Mouse (Mus musculus): ENCODE results near the gene Ankrd40.

The Ankrd40 gene

DNA sequence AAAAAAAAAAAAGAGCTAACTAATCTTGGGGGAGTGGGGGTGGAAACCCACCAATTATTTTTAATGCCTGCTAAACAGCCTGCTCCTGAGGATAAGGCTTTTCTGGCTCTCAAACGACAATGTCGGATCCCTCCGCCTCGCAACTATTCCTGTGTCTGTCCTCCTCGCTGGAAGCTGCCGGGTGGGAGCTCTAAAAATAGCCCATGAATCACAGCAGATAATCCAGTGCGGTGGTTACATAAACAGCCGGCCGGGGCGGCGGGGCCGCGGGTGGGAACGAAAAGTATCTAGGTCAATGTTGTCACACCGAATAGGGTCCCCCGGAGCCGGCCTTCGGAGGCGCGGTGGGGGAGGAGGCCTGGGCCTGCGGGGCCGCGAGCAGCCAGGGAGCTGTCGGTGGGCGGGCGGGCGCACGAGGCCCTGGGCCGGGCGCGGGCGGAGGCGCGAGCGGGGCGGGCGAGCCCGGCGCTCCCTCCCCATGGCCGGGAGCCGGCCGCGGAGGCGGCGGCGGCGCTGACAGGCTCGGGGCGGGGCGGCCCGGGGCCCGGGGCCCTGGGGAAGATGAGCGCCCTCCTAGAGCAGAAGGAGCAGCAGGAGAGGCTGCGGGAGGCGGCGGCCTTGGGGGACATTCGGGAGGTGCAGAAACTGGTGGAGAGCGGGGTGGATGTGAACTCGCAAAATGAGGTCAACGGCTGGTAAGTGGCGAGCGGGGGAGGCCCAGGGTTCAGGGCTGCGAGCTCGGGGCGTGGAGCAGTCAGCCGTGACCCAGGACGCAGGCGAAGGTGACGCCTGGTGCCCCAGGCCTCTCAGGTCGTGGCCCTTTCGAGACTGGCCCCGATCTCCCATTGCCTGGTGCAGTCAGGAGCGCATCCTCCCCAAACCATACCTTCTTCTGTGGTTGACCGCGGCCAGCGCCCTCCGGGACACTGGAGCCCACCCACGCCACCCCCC lies at the start of gene Ankrd40:
Gene Ankrd40, plus strand, starts transcription at position 309 of the 951 bp plus-strand sequence.
- TF ChIP-seq GATA4 (IDR thresholded peaks at IDR 0.05; ENCODE audit: insufficient replicate concordance, low read length), result peak; percentile 91

DNA sequence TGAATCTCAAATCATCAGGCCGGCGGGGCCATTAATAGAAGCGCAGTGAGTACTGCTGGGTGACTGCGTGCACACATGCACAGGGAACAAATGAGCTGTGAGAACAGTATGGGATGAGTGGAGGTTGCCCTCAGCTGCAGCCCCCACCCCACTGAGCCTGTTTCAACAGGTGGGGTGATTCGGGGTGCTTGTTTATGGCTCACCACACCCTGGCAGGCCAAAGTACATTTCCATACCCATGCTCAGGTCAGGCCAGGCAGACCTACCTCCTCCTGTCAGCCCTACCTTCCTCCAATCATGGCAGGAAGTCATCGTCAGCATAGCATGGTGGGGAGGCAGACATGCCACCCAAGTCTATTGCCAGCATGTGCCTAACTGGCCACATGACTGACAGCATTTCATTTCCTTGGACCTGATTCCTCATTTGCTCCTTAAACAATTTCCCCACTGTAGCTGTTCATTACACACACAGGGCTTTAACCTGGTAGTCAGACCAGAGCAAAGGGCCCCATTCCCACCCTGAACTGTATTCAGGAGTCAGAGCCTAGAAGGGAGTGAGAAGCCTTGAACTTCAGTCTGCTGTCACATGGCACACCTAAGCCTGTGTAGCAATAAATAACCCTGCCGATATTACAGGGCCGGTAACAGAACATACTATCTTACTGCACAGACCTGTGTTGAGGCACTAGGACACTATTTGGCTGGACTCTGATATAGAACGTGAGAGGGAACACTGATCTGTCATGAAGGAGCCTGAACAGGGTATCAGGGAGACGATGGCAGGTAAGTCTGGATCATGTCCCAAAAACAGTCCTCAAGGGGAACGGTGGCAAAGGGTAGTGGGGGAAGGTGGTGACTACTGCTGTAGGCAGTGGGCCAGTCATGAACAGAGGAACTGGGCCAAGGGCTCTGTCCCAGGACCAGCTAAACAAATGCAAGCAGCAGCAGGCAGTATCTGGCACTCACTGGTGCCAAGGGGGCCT lies 46.3 kb upstream of the Ankrd40 start, which contains the start of gene Gm21885:
Gene Gm21885, plus strand, starts transcription at position 675 of the 983 bp plus-strand sequence.
- no peak for TF ChIP-seq GATA4 (IDR thresholded peaks at IDR 0.05; ENCODE audit: insufficient replicate concordance, low read length)

DNA sequence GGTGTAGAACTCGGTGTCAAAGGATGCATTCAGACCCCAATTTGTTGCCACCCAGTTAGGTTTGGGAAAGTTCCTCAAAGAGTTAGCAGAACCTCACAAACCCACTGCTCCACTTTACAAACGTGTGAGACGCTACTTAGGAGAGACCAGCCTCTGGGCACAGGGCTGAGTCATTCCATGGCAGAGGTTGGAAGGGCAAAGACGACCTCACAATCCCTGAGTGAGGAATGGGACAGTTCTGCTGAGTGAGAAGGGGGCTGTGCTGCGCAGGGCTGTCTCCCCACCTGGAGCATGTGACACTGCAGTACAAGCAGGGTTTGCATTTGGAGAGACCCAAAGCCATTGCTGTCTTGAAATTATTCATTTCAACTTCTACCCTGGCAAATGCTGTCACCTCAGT lies 45.5 kb upstream of the Ankrd40 start:
- no peak for TF ChIP-seq GATA4 (IDR thresholded peaks at IDR 0.05; ENCODE audit: insufficient replicate concordance, low read length)

DNA sequence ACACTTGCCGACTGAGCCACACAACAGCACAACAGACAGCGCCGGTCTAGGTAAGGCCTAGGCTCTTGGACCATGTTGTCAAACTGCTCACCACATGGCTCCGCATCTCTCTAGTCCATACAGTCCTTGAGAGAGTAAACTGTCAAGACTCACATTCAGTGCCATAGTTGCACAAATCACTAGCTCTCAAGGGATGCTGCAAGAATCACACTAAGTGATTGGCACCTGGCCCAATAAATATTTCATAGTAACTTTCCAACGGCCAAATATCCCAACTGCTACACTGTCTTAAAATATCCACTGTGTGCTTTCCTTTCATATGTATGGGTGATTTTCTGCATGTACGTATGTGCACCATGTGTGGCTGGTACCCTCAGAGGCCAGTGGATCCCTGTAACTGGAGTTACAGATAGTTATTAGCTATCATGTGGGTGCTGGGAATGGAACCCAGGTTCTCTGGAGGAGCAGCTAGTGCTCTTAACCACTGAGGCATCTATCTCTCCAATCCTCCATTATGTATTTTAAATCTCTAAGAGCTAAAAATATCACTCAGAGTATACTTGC lies 44.2 kb upstream of the Ankrd40 start:
- no peak for TF ChIP-seq GATA4 (IDR thresholded peaks at IDR 0.05; ENCODE audit: insufficient replicate concordance, low read length)

DNA sequence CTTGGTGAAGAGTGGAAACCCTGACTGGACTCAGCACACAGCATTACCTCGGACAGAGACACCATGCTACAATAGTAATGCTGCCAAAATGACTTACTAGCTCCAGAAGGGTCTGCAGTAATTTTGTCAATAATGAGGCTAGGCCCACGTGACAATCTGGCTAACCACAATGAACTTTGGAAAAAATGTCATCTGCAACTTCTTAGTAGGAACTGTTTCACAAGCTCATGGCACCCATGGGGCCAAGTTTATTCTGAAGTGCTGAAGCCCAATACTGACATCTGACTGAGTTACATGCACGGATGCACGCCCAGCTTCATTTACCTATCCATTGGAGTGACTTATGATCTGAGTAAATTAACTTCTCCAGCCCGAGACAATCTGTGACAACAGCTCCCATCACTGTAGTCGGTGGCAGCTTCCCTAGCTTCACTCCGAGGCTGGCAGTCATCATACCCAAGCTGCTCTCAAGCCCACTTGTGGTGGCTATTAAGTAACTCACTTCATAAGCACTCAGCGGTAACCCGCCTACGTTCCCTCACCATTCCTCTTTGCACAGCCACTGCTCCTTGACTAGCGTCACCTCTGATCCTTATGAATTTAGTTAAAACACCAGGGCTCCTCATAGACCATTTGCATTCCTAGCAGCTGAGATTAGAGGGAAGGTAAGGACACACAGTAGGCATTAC lies 41.8 kb upstream of the Ankrd40 start:
- TF ChIP-seq GATA4 (IDR thresholded peaks at IDR 0.05; ENCODE audit: insufficient replicate concordance, low read length), result no peak

GRCm38 (mm10) chr11:94287105-94287504 lies 40.7 kb upstream of the Ankrd40 start:
- no peak for TF ChIP-seq GATA4 (IDR thresholded peaks at IDR 0.05; ENCODE audit: insufficient replicate concordance, low read length)

DNA sequence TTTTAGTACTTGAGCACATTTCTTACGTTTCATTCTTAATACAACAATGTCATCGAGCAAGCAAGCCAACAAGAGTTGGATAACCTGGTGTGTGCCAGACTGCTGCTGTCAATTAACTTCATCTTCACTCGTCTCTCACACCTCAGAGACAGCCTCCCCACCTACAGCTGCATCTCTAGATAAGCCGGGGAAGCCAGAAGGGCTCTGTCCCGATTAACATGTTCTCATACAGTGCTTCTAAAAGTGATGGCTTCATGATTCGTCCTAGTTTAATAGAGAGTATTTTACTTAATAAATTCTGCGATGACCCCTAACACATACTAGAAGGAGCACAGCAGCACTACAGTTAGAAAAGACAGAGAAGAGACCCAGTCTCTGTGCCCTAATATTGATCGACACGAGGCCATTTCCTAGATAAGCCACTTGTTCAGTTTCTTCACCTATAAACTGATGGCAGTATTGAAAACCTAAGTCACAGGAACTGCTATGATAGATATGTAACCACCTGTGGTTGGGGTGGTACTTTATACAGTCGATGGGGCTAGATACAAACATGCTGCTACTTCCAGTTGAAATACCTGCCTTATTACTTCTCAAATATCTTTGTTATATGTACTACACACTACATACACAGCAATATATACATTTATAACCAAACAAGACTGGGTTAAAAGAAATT lies 37.6 kb upstream of the Ankrd40 start:
- TF ChIP-seq GATA4 (IDR thresholded peaks at IDR 0.05; ENCODE audit: insufficient replicate concordance, low read length), result no peak

DNA sequence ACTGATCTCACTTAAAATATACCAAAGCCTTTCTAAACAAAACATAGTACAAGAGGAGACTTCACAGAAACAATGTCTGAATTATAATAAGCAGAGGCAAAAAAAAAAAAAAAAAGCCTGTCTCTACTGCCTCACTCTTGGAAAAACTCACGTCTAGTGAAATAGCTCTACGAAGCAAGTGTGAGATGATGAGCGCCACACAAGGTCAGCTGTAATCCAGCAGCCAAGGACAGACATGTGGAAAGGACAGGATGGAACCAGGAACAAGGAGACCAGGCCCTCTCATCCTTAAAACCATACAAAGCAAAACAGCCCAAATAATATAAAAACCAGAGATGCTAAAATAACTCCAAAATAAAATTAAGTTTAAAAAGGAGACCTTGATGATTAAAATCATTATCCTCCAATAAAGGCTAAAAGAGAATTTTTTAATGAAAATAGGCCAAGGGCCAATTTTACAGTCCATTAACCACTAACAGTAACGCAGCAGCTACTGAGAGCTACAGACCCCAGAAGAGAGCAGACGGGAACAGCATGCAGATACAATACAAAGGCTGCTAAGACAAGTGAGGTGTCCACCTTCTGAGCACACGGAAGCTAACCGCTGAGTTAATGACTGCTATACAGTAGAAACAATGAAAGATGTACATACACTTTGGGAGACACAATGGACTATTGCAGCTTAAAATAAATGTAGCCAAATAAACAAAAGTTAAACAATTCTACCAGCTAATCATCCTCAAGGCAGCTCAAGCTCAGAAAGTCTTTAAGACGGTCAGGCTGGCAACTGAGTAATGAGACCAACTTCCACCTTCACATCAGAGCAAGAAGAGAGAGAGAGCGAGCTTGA lies 32.6 kb upstream of the Ankrd40 start:
- TF ChIP-seq GATA4 (IDR thresholded peaks at IDR 0.05; ENCODE audit: insufficient replicate concordance, low read length), result no peak

GRCm38 (mm10) chr11:94312733-94313132 lies 15.1 kb upstream of the Ankrd40 start:
- no peak for TF ChIP-seq GATA4 (IDR thresholded peaks at IDR 0.05; ENCODE audit: insufficient replicate concordance, low read length)

GRCm38 (mm10) chr11:94314098-94314652 lies 13.6 kb upstream of the Ankrd40 start:
- TF ChIP-seq GATA4 (IDR thresholded peaks at IDR 0.05; ENCODE audit: insufficient replicate concordance, low read length), result no peak

GRCm38 (mm10) chr11:94315308-94315707 lies 12.5 kb upstream of the Ankrd40 start:
- TF ChIP-seq GATA4 (IDR thresholded peaks at IDR 0.05; ENCODE audit: insufficient replicate concordance, low read length), result no peak

DNA sequence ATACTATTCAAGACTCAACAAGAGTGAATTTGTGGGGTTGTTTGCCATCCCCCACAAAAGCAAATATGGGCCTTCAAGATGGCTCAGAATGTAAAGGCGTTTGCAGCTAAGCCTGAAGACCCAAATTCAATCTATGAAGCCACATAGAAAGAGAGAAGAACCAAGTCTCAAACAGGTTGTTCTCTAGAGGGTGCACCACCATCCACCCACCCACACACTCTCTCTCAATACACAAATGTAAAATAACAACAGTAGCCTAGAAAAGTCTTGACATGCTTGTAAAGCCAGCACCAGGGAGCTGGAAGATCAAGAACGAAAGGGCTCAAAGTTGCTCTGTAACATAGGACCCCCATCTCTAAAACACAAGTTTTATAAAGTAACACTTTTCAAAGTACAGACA lies 11.3 kb upstream of the Ankrd40 start:
- TF ChIP-seq GATA4 (IDR thresholded peaks at IDR 0.05; ENCODE audit: insufficient replicate concordance, low read length), result no peak

- TF ChIP-seq GATA4 (IDR thresholded peaks at IDR 0.05; ENCODE audit: insufficient replicate concordance, low read length), result no peak
Observed at GRCm38 (mm10) chr11:94317014-94317413, 10.8 kb upstream of the Ankrd40 start.

Data from liver, adult (tissue).